Mouse (Mus musculus): ENCODE data around the gene Crtc3. TPM values are rescaled to one million over a fixed set of nuclear protein-coding genes. Genes with fewer than 3 reads are reported as not detected.

Crtc3 gene
- total and polyA plus RNA-seq, 3 experiments, result 13.6 to 71.9 (median 34.4) TPM

DNA sequence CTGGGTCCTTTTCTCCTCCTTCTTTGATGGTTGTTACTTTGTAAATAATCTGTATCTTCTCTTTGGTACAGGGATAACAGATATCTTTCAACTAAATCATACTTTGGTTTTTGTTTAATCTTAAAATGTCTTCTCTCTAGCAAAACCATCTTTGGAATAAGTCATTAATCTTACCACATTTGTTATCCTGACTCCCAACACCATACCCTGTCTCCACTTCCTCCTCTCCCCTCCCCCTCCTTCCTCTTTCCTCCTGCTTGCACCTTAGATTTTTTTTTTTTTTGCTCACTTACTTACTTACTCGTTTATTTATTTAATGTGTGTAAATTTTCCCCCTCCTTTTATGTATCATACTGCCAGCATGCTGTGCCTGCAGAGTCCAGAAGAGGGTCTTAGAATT lies 7.7 kb upstream of the Crtc3 start:
- DNase-seq (ENCODE audit: low spot score) (no peak), ATAC-seq (ENCODE audit: extremely low read depth, insufficient number of reproducible peaks, low FRiP score, poor library complexity, severe bottlenecking) (no peak)
- no peak overlapping the region for H3K4me3 ChIP-seq (ENCODE audit: low read depth, low read length)
- H3K4me1 ChIP-seq (ENCODE audit: insufficient read depth, low read depth, low read length), result peaks cover 52% of the 10 kb centered on the region
- no peaks in the 10 kb centered on the region for H3K36me3 ChIP-seq (replicated peaks)
- TF ChIP-seq GATA2 (IDR thresholded peaks at IDR 0.05; ENCODE audit: borderline replicate concordance, low read depth, low read length) (no peak), TAL1 (conservative IDR thresholded peaks at IDR 0.05; ENCODE audit: low read depth, low read length) (no peak), POLR2AphosphoS5 (IDR thresholded peaks at IDR 0.05; ENCODE audit: insufficient replicate concordance, low read depth, low read length) (no peak), GATA1 (IDR thresholded peaks at IDR 0.05; ENCODE audit: borderline replicate concordance, low read length) (no peak), CTCF (IDR thresholded peaks at IDR 0.05; ENCODE audit: low read depth, low read length) (no peak)
- no peaks in the 10 kb centered on the region for H3K27me3 ChIP-seq (ENCODE audit: insufficient read depth, low read length)
- H3K9me3 ChIP-seq (replicated peaks), result peaks cover 9% of the 10 kb centered on the region

DNA sequence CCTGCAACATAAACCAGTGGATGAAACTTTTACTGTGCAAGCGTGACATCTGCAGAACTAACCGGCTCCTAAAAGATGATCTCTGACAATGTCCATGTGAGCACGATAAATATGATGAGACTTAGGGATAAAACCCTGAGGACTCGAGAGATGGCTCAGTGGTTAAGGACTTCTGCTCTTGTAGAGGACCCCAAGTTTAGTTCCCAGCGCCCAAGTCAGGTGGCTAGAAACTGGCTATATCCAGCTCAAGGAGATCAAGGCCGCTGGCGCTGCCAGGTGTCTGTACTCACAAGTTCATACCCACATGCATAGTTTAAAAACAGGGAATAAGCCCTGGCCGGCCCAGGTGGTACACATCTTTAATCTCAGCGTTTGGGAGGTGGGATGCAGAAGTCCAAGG lies 3.8 kb upstream of the Crtc3 start:
- no peaks in the 10 kb centered on the region; the same call in 1 of the 2 replicates for H3K9me3 ChIP-seq (replicated peaks)
- DNase-seq (ENCODE audit: low spot score), result no peak
- TF ChIP-seq TAL1 (conservative IDR thresholded peaks at IDR 0.05; ENCODE audit: low read depth, low read length) (no peak), POLR2AphosphoS5 (IDR thresholded peaks at IDR 0.05; ENCODE audit: insufficient replicate concordance, low read depth, low read length) (no peak), CTCF (IDR thresholded peaks at IDR 0.05; ENCODE audit: low read depth, low read length) (no peak), GATA2 (IDR thresholded peaks at IDR 0.05; ENCODE audit: borderline replicate concordance, low read depth, low read length) (no peak), GATA1 (IDR thresholded peaks at IDR 0.05; ENCODE audit: borderline replicate concordance, low read length) (no peak)
- no peak overlapping the region for H3K4me3 ChIP-seq (ENCODE audit: low read depth, low read length)
- H3K27me3 ChIP-seq (ENCODE audit: insufficient read depth, low read length), result no peaks in the 10 kb centered on the region
- peaks cover 51% of the 10 kb centered on the region for H3K4me1 ChIP-seq (ENCODE audit: insufficient read depth, low read depth, low read length)
- H3K36me3 ChIP-seq (replicated peaks), result no peaks in the 10 kb centered on the region
- ATAC-seq (ENCODE audit: extremely low read depth, insufficient number of reproducible peaks, low FRiP score, poor library complexity, severe bottlenecking), result no peak

DNA sequence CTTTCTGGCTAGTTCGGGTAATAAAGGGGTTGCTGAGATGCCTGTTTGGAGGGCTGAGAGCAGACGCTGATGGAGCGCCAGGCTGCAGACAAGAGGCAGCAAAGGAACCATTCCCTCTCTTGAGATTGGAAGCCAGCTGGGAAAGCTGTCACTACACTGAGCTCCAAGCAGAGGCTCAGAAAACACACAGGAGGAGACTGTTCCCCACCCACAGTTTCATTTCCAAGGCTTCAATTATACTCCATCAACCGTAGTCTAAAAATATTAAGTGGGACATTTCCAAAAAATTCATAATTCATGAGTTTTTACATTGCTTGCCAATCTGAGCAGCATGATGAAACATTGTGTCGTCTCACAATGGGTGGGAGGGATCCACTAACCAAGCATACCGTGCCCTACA lies 2.5 kb upstream of the Crtc3 start:
- Histone ChIP-seq H3K4me3 (ENCODE audit: low read depth, low read length) (no peak overlapping the region), H3K27me3 (ENCODE audit: insufficient read depth, low read length) (no peaks in the 10 kb centered on the region), H3K9me3 (replicated peaks) (no peaks in the 10 kb centered on the region; the same call in 1 of the 2 replicates), H3K4me1 (ENCODE audit: insufficient read depth, low read depth, low read length) (peaks cover 47% of the 10 kb centered on the region), H3K36me3 (replicated peaks) (no peaks in the 10 kb centered on the region)
- ATAC-seq (ENCODE audit: extremely low read depth, insufficient number of reproducible peaks, low FRiP score, poor library complexity, severe bottlenecking) (no peak), DNase-seq (ENCODE audit: low spot score) (no peak)
- TF ChIP-seq CTCF (IDR thresholded peaks at IDR 0.05; ENCODE audit: low read depth, low read length), result no peak
- no peak for TF ChIP-seq TAL1 (conservative IDR thresholded peaks at IDR 0.05; ENCODE audit: low read depth, low read length)
- no peak for TF ChIP-seq GATA2 (IDR thresholded peaks at IDR 0.05; ENCODE audit: borderline replicate concordance, low read depth, low read length)
- no peak for TF ChIP-seq GATA1 (IDR thresholded peaks at IDR 0.05; ENCODE audit: borderline replicate concordance, low read length)
- no peak for TF ChIP-seq POLR2AphosphoS5 (IDR thresholded peaks at IDR 0.05; ENCODE audit: insufficient replicate concordance, low read depth, low read length)

DNA sequence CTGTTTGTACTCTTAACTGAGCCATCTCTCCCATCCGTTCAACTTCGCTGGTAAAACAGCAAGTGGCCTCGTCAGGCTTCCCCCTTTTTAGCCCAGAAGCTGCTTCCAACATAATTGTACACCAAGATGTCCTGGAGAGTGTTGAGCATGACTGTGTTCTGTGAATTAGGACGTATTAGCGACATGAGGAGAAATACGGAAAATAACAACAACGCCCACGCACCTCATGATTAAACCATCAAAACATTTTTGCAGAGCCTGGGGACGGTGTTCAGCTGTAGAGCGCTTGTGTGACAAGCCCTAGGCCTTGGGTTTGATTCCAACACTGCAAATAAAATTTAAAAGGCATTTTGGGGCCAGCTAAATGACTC lies 529 bp upstream of the Crtc3 start:
- H3K4me3 ChIP-seq (ENCODE audit: low read depth, low read length), result peak overlapping the region; percentile 94
- no peaks in the 10 kb centered on the region for H3K27me3 ChIP-seq (ENCODE audit: insufficient read depth, low read length)
- TF ChIP-seq POLR2AphosphoS5 (IDR thresholded peaks at IDR 0.05; ENCODE audit: insufficient replicate concordance, low read depth, low read length) (no peak), TAL1 (conservative IDR thresholded peaks at IDR 0.05; ENCODE audit: low read depth, low read length) (no peak), CTCF (IDR thresholded peaks at IDR 0.05; ENCODE audit: low read depth, low read length) (no peak), GATA2 (IDR thresholded peaks at IDR 0.05; ENCODE audit: borderline replicate concordance, low read depth, low read length) (no peak), GATA1 (IDR thresholded peaks at IDR 0.05; ENCODE audit: borderline replicate concordance, low read length) (no peak)
- no peaks in the 10 kb centered on the region; the same call in 1 of the 2 replicates for H3K9me3 ChIP-seq (replicated peaks)
- peaks cover 51% of the 10 kb centered on the region for H3K4me1 ChIP-seq (ENCODE audit: insufficient read depth, low read depth, low read length)
- DNase-seq (ENCODE audit: low spot score) (no peak), ATAC-seq (ENCODE audit: extremely low read depth, insufficient number of reproducible peaks, low FRiP score, poor library complexity, severe bottlenecking) (no peak)
- H3K36me3 ChIP-seq (replicated peaks), result peaks cover 11% of the 10 kb centered on the region

DNA sequence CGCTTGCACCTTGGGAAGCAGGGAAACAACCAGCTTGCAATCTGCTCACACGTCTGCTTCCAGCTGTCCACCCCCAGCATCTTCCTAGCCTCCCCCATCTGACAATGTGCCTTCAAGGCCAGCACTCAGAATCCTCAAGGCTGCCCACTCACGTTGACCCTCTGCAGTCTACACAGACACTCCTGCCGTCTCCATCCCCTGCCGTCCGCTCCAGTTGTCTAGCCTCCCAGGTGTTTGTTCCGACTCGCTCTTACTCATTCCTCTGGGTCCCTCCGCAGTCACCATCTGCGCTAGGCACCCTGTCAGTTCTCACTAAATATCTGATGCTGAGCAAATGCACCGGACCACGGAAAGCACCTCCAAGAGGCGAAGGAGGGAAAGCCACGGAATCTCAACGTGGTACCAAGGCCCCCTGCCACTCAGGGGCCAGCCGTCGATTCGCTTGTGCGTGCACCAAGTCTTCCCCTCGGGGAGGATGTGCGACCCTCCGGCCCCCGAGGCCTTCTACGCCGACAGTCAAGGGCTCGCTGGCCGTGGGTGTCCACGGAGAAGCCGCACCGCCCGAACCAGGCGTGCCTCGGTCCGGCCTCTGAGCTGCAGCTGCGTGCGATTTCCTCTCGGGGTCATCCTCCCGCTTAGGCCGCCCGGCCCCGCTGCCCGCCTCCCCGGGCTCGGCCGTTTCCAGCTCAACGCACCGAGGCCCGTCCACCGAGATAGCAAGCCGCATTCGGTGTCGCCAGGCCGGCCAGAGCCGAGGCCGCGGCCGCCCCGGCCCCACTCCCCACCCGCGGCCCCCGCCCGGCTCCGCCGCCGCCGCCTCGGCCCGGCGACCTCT lies 739 bp downstream of the Crtc3 start:
- ATAC-seq (ENCODE audit: extremely low read depth, insufficient number of reproducible peaks, low FRiP score, poor library complexity, severe bottlenecking) (no peak), DNase-seq (ENCODE audit: low spot score) (peak; percentile 49)

DNA sequence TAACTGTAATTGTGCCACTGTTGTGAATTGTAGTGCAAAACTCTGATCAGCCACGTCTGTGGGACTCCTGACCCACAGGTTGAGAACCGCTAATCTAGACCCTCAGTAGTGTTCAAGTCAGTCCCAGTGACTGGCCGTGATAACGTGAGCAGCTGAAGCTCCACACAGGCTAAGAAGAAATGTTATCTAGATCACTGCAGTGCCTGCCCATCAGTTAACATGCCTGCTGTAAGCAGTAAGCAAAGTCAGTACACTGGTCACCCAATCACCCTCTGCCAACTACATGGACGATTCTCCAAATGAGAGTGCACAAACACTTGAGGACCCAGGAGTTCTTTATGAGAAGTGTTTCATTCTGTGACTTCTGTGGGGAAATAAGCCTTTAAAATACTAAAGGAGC lies 3.0 kb downstream of the Crtc3 start:
- H3K4me1 ChIP-seq (ENCODE audit: insufficient read depth, low read depth, low read length), result peaks cover 75% of the 10 kb centered on the region
- no peak for DNase-seq (ENCODE audit: low spot score)
- no peak; the same call in 1 of the 2 replicates for ATAC-seq (ENCODE audit: extremely low read depth, insufficient number of reproducible peaks, low FRiP score, poor library complexity, severe bottlenecking)

More for the DNA sequence above, 739 bp downstream of the Crtc3 start:
- Histone ChIP-seq H3K9me3 (replicated peaks) (peaks cover 3% of the 10 kb centered on the region; the same call in 1 of the 2 replicates), H3K4me3 (ENCODE audit: low read depth, low read length) (peak overlapping the region; percentile 94), H3K36me3 (replicated peaks) (peaks cover 17% of the 10 kb centered on the region), H3K27me3 (ENCODE audit: insufficient read depth, low read length) (no peaks in the 10 kb centered on the region), H3K4me1 (ENCODE audit: insufficient read depth, low read depth, low read length) (peaks cover 61% of the 10 kb centered on the region)
- no peak for TF ChIP-seq POLR2AphosphoS5 (IDR thresholded peaks at IDR 0.05; ENCODE audit: insufficient replicate concordance, low read depth, low read length)
- no peak for TF ChIP-seq GATA2 (IDR thresholded peaks at IDR 0.05; ENCODE audit: borderline replicate concordance, low read depth, low read length)
- TF ChIP-seq GATA1 (IDR thresholded peaks at IDR 0.05; ENCODE audit: borderline replicate concordance, low read length), result no peak
- no peak for TF ChIP-seq CTCF (IDR thresholded peaks at IDR 0.05; ENCODE audit: low read depth, low read length)
- no peak for TF ChIP-seq TAL1 (conservative IDR thresholded peaks at IDR 0.05; ENCODE audit: low read depth, low read length)

More for the DNA sequence above, 3.0 kb downstream of the Crtc3 start:
- TF ChIP-seq GATA2 (IDR thresholded peaks at IDR 0.05; ENCODE audit: borderline replicate concordance, low read depth, low read length) (no peak), CTCF (IDR thresholded peaks at IDR 0.05; ENCODE audit: low read depth, low read length) (no peak), TAL1 (conservative IDR thresholded peaks at IDR 0.05; ENCODE audit: low read depth, low read length) (no peak; the same call in 1 of the 2 replicates), POLR2AphosphoS5 (IDR thresholded peaks at IDR 0.05; ENCODE audit: insufficient replicate concordance, low read depth, low read length) (no peak), GATA1 (IDR thresholded peaks at IDR 0.05; ENCODE audit: borderline replicate concordance, low read length) (no peak)
- Histone ChIP-seq H3K9me3 (replicated peaks) (peaks cover 3% of the 10 kb centered on the region; the same call in 1 of the 2 replicates), H3K4me3 (ENCODE audit: low read depth, low read length) (no peak overlapping the region), H3K27me3 (ENCODE audit: insufficient read depth, low read length) (no peaks in the 10 kb centered on the region), H3K36me3 (replicated peaks) (peaks cover 21% of the 10 kb centered on the region)

All from G1E (cell line).